Mouse (Mus musculus) CD8-positive naive resting alpha-beta T cell, adult 2 months (primary cell): ENCODE data around the gene Ncaph.
"Not testable (repeated sequence)": the region's sequence is repeated elsewhere in the genome, so short reads cannot be mapped to it uniquely, and the experiment has no call there.

Experiments
- DNase-seq, 2 experiments: peaks; one replicate each; pipeline ENCODE4 v3.0.0; 2022; ENCODE audit warnings: low read depth in 2 of 2, low spot score in 2 of 2

The Ncaph gene

GRCm38 (mm10) chr2:127090151-127090550 is 43.6 kb downstream of the Ncaph start:
- DNase-seq: not testable (repeated sequence)

- peak in 1 of 2 experiments; percentile 6 for DNase-seq
These were observed 47.5 kb downstream of the Ncaph start for GRCm38 (mm10) chr2:127086235-127086634.

- DNase-seq: no peak
These were observed 53.0 kb downstream of the Ncaph start for GRCm38 (mm10) chr2:127080591-127081218.

GRCm38 (mm10) chr2:127079881-127080590 is 53.7 kb downstream of the Ncaph start:
- DNase-seq: no peak

- DNase-seq: not testable (repeated sequence)
These were observed 54.7 kb downstream of the Ncaph start for GRCm38 (mm10) chr2:127079066-127079465.

GRCm38 (mm10) chr2:127077611-127078010 is 56.1 kb downstream of the Ncaph start:
- DNase-seq: no peak

- DNase-seq: no peak
These were observed 59.6 kb downstream of the Ncaph start for GRCm38 (mm10) chr2:127074116-127074515.

- DNase-seq: no peak
These were observed 62.9 kb downstream of the Ncaph start for GRCm38 (mm10) chr2:127070879-127071278.

- peak; percentile 76 to 78 for DNase-seq
These were observed 63.3 kb downstream of the Ncaph start, which contains the start of gene Blvra for GRCm38 (mm10) chr2:127070435-127070841. Gene Blvra (plus strand): TSS chr2:127070665.

GRCm38 (mm10) chr2:127069781-127070434 is 63.8 kb downstream of the Ncaph start:
- DNase-seq: no peak

- DNase-seq: no peak
These were observed 64.9 kb downstream of the Ncaph start for GRCm38 (mm10) chr2:127068806-127069205.

GRCm38 (mm10) chr2:127061471-127061870 is 72.3 kb downstream of the Ncaph start:
- DNase-seq: no peak
